24 mouse cellular contexts compared by ENCODE assay signal in the genomic region with DNA sequence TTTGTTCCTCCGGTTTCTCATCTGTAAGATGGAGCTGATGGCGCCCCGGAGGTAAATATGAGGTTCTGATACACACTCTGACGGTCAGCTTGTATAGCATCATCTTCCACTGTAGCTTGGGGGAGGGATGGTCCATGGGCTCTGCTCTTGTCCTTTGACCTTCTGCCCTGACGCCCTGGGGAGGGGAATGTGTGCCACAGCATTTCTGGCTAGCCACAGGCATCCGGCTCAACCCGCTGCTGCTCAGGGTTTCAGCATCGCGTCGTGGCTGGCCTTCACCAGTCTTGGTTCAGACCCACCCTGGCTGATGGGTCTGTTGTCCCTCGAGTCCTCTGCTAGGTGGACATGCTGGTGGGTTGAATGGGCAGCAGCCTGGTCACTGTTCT. TPM values are rescaled to one million over a fixed set of nuclear protein-coding genes. Genes with fewer than 3 reads are reported as not detected.
DNase-seq lines count a peak whose midpoint lies in the region; ATAC-seq and TF ChIP-seq lines count a peak whose summit lies in the region.
"Had no signal": no experiment of that assay in that cellular context is flagged by ENCODE, and none has a peak within 500 bp of the region (broad histone marks: within the 10 kb centered on the region; RNA-seq: fewer than 3 reads in every experiment).

No protein-coding gene starts in this region.

- DNase-seq in gastrocnemius, adult 2 months = no peak
- DNase-seq in gastrocnemius, adult 8-10 months (ENCODE audit: low spot score in 2 of 2) = no peak
- DNase-seq in spleen, adult 2 months (ENCODE audit: low read depth in 1 of 2, low spot score in 2 of 2) = no peak
- DNase-seq in spleen, postnatal 4 days (ENCODE audit: low spot score in 2 of 2) = no peak
- peak; percentile 14 for DNase-seq in liver, postnatal 0 days
- no peak for DNase-seq in cerebellum, postnatal 10 days
- no peak for DNase-seq in neural tube, embryonic 10.5 days (ENCODE audit: extremely low spot score, low spot score)
- DNase-seq: adrenal gland, postnatal 25 days; cerebellum, adult 11-12 months; cerebellum, adult 9-11 months; gastrocnemius, postnatal 10 days; heart, postnatal 14 days; kidney, postnatal 14 days; layer of hippocampus, adult 9-11 months; lung, embryonic 14.5 days; lung, postnatal 14 days; spleen, adult 18-20 months had no signal

- TF ChIP-seq CTCF in gastrocnemius, adult 2 months (IDR thresholded peaks at IDR 0.05) = no peak
- TF ChIP-seq CTCF in spleen, adult 2 months (IDR thresholded peaks at IDR 0.05; ENCODE audit: extremely low read depth, insufficient read depth, insufficient read length, insufficient replicate concordance) = no peak
- no peak for TF ChIP-seq CTCF in liver, postnatal 0 days (IDR thresholded peaks at IDR 0.05; ENCODE audit: low read depth)

- no peak for ATAC-seq in liver, postnatal 0 days
- ATAC-seq: forebrain, embryonic 16.5 days; intestine, postnatal 0 days; midbrain, embryonic 16.5 days had no signal

- intact Hi-C loops in gastrocnemius, adult 2 months (cut with DNase I) = no loop called here

- H3K36me3 ChIP-seq in spleen, adult 2 months (ENCODE audit: control insufficient read depth, insufficient read depth, low read length) = peaks cover 8% of the 10 kb centered on the region
- 0 out of 2 replicates have a peak, but pooled peaks cover 3% of the 10 kb centered on the region for H3K36me3 ChIP-seq in liver, postnatal 0 days (replicated peaks; ENCODE audit: insufficient read depth, low read length)
- H3K36me3 ChIP-seq: embryonic facial prominence, embryonic 13.5 days; forebrain, embryonic 10.5 days; hindbrain, embryonic 13.5 days had no signal

- H3K27me3 ChIP-seq in spleen, adult 2 months (ENCODE audit: control insufficient read depth, insufficient read depth, low read length) = no peaks in the 10 kb centered on the region
- no peaks in the 10 kb centered on the region for H3K27me3 ChIP-seq in liver, postnatal 0 days (ENCODE audit: insufficient read depth, low read length)
- H3K27me3 ChIP-seq: embryonic facial prominence, embryonic 13.5 days; hindbrain, embryonic 13.5 days had no signal

- H3K27ac ChIP-seq in gastrocnemius, adult 2 months = peak overlapping the region; percentile 16; the same call in 1 of the 2 replicates
- H3K27ac ChIP-seq in spleen, adult 2 months (ENCODE audit: insufficient read depth, low read length) = peak overlapping the region; percentile 88
- H3K27ac ChIP-seq in liver, postnatal 0 days (ENCODE audit: low read depth) = no peak overlapping the region
- H3K27ac ChIP-seq: embryonic facial prominence, embryonic 13.5 days; hindbrain, embryonic 13.5 days had no signal

- no peak overlapping the region for H3K4me2 ChIP-seq in liver, postnatal 0 days (ENCODE audit: low read depth, low read length)
- H3K4me2 ChIP-seq: embryonic facial prominence, embryonic 13.5 days; hindbrain, embryonic 13.5 days; lung, embryonic 14.5 days; midbrain, embryonic 11.5 days had no signal

- H3K9ac ChIP-seq in liver, postnatal 0 days (replicated peaks) = no peak overlapping the region
- H3K9ac ChIP-seq: embryonic facial prominence, embryonic 13.5 days; hindbrain, embryonic 13.5 days; lung, embryonic 14.5 days had no signal

- 72% methylated on average over 11 of the region's 11 CpGs for WGBS in spleen, adult 2 months
- 79% methylated on average over 11 of the region's 11 CpGs for WGBS in liver, postnatal 0 days (ENCODE audit: insufficient replicate concordance)

- H3K4me1 ChIP-seq in spleen, adult 2 months (ENCODE audit: control insufficient read depth, insufficient read depth, insufficient read length) = peaks cover 56% of the 10 kb centered on the region; the same call in 1 of the 2 replicates
- peaks cover 39% of the 10 kb centered on the region for H3K4me1 ChIP-seq in liver, postnatal 0 days (ENCODE audit: insufficient read depth)

- TF ChIP-seq POLR2A in spleen, adult 2 months (IDR thresholded peaks at IDR 0.05; ENCODE audit: low read depth, low read length) = no peak

- no peak overlapping the region for H3K4me3 ChIP-seq in gastrocnemius, adult 2 months
- H3K4me3 ChIP-seq in spleen, adult 2 months (ENCODE audit: extremely low read depth, insufficient read depth, insufficient read length) = peak overlapping the region; percentile 10; the same call in 1 of the 2 replicates
- no peak overlapping the region for H3K4me3 ChIP-seq in liver, postnatal 0 days (ENCODE audit: low read depth, low read length)
- H3K4me3 ChIP-seq: embryonic facial prominence, embryonic 13.5 days; forebrain, embryonic 10.5 days; hindbrain, embryonic 13.5 days had no signal

- no peaks in the 10 kb centered on the region for H3K9me3 ChIP-seq in liver, postnatal 0 days (ENCODE audit: low read length)
- H3K9me3 ChIP-seq: embryonic facial prominence, embryonic 13.5 days; forebrain, embryonic 10.5 days; hindbrain, embryonic 13.5 days had no signal

- TF ChIP-seq EP300 in liver, postnatal 0 days (IDR thresholded peaks at IDR 0.05; ENCODE audit: low read depth) = no peak

RNA-seq across cellular contexts. Expression of gene Adcy7, which starts 19.1 kb away (rescaled TPM):
- 1 to 10 TPM; 3.4 to 6.6 TPM for total RNA-seq in gastrocnemius, adult 2 months (2021)
- 1 to 10 TPM; 1.2 to 2.8 (median 1.7) TPM for total RNA-seq in gastrocnemius, adult 8-10 months (2022)
- polyA plus RNA-seq in spleen, adult 2 months (2012; rRNA removed) = 76.9 and 98.6 TPM in 2 replicates
- polyA plus RNA-seq in liver, postnatal 0 days (2015; fragmentation: Nextera tagmentation; extraction: Ambion mirVana) = 8.1 and 8.4 TPM in 2 replicates
